Mouse (Mus musculus) myocyte (in vitro differentiated cells): ENCODE data around the gene Add1.

Experiments
- CEBPB ChIP-seq: IDR thresholded peaks from 2 replicates; pipeline ENCODE4 v1.6.1; 2011; ENCODE audit warnings: mild to moderate bottlenecking, moderate library complexity; ENCODE audit not compliant: poor library complexity, insufficient read depth, severe bottlenecking
- E2F4 ChIP-seq: IDR thresholded peaks from one replicate; pipeline ENCODE4 v1.6.1; 2011; ENCODE audit warnings: mild to moderate bottlenecking, control low read depth, moderate library complexity; ENCODE audit not compliant: insufficient read depth
- MAX ChIP-seq: IDR thresholded peaks from one replicate; pipeline ENCODE4 v1.6.1; 2011; ENCODE audit warnings: low read depth, mild to moderate bottlenecking, control low read depth
- MYOD1 ChIP-seq, 3 experiments: IDR thresholded peaks; one replicate each; pipeline ENCODE4 v1.6.1; 2011; ENCODE audit warnings: control low read depth in 2 of 3, low read depth in 2 of 3, mild to moderate bottlenecking in 2 of 3, moderate library complexity in 1 of 3; ENCODE audit not compliant: insufficient read length in 2 of 3, control insufficient read depth in 1 of 3
- MYOG ChIP-seq, 3 experiments: IDR thresholded peaks; one replicate each; pipeline ENCODE4 v1.6.1; 2011; ENCODE audit warnings: control low read depth in 2 of 3, low read depth in 2 of 3, mild to moderate bottlenecking in 2 of 3; ENCODE audit not compliant: insufficient read length in 2 of 3, control insufficient read depth in 1 of 3, insufficient read depth in 1 of 3
- POLR2A ChIP-seq: IDR thresholded peaks from one replicate; pipeline ENCODE4 v1.6.1; 2011; ENCODE audit warnings: low read depth, mild to moderate bottlenecking, control low read depth, moderate library complexity; ENCODE audit not compliant: insufficient read length
- POLR2AphosphoS2 ChIP-seq: IDR thresholded peaks from one replicate; pipeline ENCODE4 v1.6.1; 2011; ENCODE audit warnings: low read depth, control low read depth; ENCODE audit not compliant: insufficient read length
- REST ChIP-seq: IDR thresholded peaks from one replicate; pipeline ENCODE4 v1.6.1; 2011; ENCODE audit warnings: mild to moderate bottlenecking, control low read depth, moderate library complexity; ENCODE audit not compliant: insufficient read depth, insufficient read length
- SRF ChIP-seq: IDR thresholded peaks from one replicate; pipeline ENCODE4 v1.6.1; 2011; ENCODE audit warnings: low read depth; ENCODE audit not compliant: control insufficient read depth, insufficient read length
- TCF12 ChIP-seq: IDR thresholded peaks from one replicate; pipeline ENCODE4 v1.6.1; 2011; ENCODE audit warnings: mild to moderate bottlenecking, control low read depth; ENCODE audit not compliant: poor library complexity, insufficient read depth, severe bottlenecking
- TCF3 ChIP-seq: IDR thresholded peaks from one replicate; pipeline ENCODE4 v1.6.1; 2011; ENCODE audit warnings: low read depth, control low read depth; ENCODE audit not compliant: insufficient read length
- USF1 ChIP-seq: IDR thresholded peaks from one replicate; pipeline ENCODE4 v1.6.1; 2011; ENCODE audit warnings: low read depth, mild to moderate bottlenecking, control low read depth, moderate library complexity

- TF ChIP-seq POLR2A (no peak), TCF3 (no peak), USF1 (no peak), MYOD1 (IDR thresholded peaks at IDR 0.05; ENCODE audit: control insufficient read depth in 1 of 3, insufficient read length in 2 of 3, low read depth in 2 of 3) (no peak), TCF12 (no peak), MYOG (IDR thresholded peaks at IDR 0.05; ENCODE audit: control insufficient read depth in 1 of 3, insufficient read depth in 1 of 3, insufficient read length in 2 of 3, low read depth in 2 of 3) (no peak), CEBPB (no peak), MAX (no peak), SRF (no peak), E2F4 (no peak), POLR2AphosphoS2 (no peak), REST (no peak)
Observed at GRCm38 (mm10) chr5:34663231-34663630, 89.8 kb downstream of the Add1 start.
